Comparison of ENCODE assay signal across 8 mouse cellular contexts in genomic region chr6:55617922-55618481, GRCm38 (mm10).
DNase-seq lines count a peak whose midpoint lies in the region; ATAC-seq and TF ChIP-seq lines count a peak whose summit lies in the region.

No protein-coding gene starts in this region.

- TF ChIP-seq CTCF in embryonic fibroblast, embryonic 13.5 days (IDR thresholded peaks at IDR 0.05; ENCODE audit: borderline replicate concordance, insufficient read depth, low read length), result no peak

- WGBS in heart, embryonic 15.5 days, result 41% methylated on average over 13 of the region's 13 CpGs

- ATAC-seq in heart, embryonic 15.5 days (replicated peaks; ENCODE audit: insufficient number of reproducible peaks, insufficient read depth, low FRiP score, low read depth), result no peak

- H3K9me3 ChIP-seq in heart, embryonic 15.5 days (replicated peaks), result no peaks in the 10 kb centered on the region

- DNase-seq in 416B (ENCODE audit: low read depth) (peak; percentile 5), NIH3T3 (ENCODE audit: low read depth) (peak; percentile 30)
- DNase-seq in kidney, postnatal 36 days, result peak; percentile 1 to 26
- DNase-seq in lung, postnatal 14 days, result peak; percentile 6
- no peak for DNase-seq in thymus, postnatal 36 days
- no peak for DNase-seq in embryo, embryonic 10 days (ENCODE audit: low spot score)

- peaks cover 3% of the 10 kb centered on the region for H3K4me1 ChIP-seq in embryonic fibroblast, embryonic 13.5 days (ENCODE audit: control insufficient read depth, insufficient read depth, low read length)
- H3K4me1 ChIP-seq in heart, embryonic 15.5 days (replicated peaks), result 0 out of 2 replicates have a peak, but pooled peaks cover 2% of the 10 kb centered on the region

- H3K4me3 ChIP-seq in embryonic fibroblast, embryonic 13.5 days (ENCODE audit: insufficient read depth, low read length), result 0 out of 2 replicates have a peak overlapping the region, but pooled peaks have one; percentile 13
- H3K4me3 ChIP-seq in heart, embryonic 15.5 days, result peak overlapping the region; percentile 33

- H3K27me3 ChIP-seq in heart, embryonic 15.5 days, result no peaks in the 10 kb centered on the region

- no peak overlapping the region for H3K27ac ChIP-seq in embryonic fibroblast, embryonic 13.5 days (ENCODE audit: insufficient read depth, low read length)
- H3K27ac ChIP-seq in heart, embryonic 15.5 days, result no peak overlapping the region

- no peak for TF ChIP-seq POLR2A in embryonic fibroblast, embryonic 13.5 days (IDR thresholded peaks at IDR 0.05; ENCODE audit: low read depth, low read length)

- H3K36me3 ChIP-seq in heart, embryonic 15.5 days, result no peaks in the 10 kb centered on the region

- no peak overlapping the region for H3K9ac ChIP-seq in heart, embryonic 15.5 days

- peak overlapping the region; percentile 47 for H3K4me2 ChIP-seq in heart, embryonic 15.5 days

Comparison
In these comparisons a context has a peak if more than half of its experiments do, and no peak if none do; other contexts are left out.
1. DNase-seq: peak in 416B (single experiment), NIH3T3 (single experiment), kidney, postnatal 36 days (2 of 2) and lung, postnatal 14 days (single experiment); none in thymus, postnatal 36 days (0 of 2) and embryo, embryonic 10 days (single experiment).